Mouse (Mus musculus) heart, postnatal 0 days (tissue): Measurements from ENCODE around the gene A4galt.

Source experiments
- CTCF ChIP-seq: IDR thresholded peaks from 2 replicates; pipeline ENCODE4 v1.5.1; 2016; ENCODE audit warnings: antibody characterized with exemption, control low read depth, low read depth
- EP300 ChIP-seq: IDR thresholded peaks from 2 replicates; pipeline ENCODE4 v1.6.1; 2016; ENCODE audit warnings: antibody characterized with exemption, low read depth

GRCm38 (mm10) chr15:83263405-83263804 is 11.8 kb upstream of the A4galt start:
- TF ChIP-seq CTCF (no peak), EP300 (no peak)
